Mouse (Mus musculus): Measurements from ENCODE around the gene Csrnp1.

GRCm38 (mm10) chr9:120024171-120024570 is 39.7 kb upstream of the Csrnp1 start:
- TF ChIP-seq POLR2A (IDR thresholded peaks at IDR 0.05; ENCODE audit: insufficient read depth, low read depth, low read length) = no peak
- no peak for TF ChIP-seq EP300 (IDR thresholded peaks at IDR 0.05; ENCODE audit: insufficient read depth, low read depth, low read length)
